Mouse (Mus musculus): ENCODE results near the gene Arhgef17.

GRCm38 (mm10) chr7:100862828-100863638 lies 68.9 kb downstream of the Arhgef17 start, which contains the start of gene Relt:
- TF ChIP-seq ZNF384 (IDR thresholded peaks at IDR 0.05; ENCODE audit: low read depth, low read length) (no peak), CHD2 (IDR thresholded peaks at IDR 0.05; ENCODE audit: low read depth, low read length) (no peak), HCFC1 (IDR thresholded peaks at IDR 0.05; ENCODE audit: borderline replicate concordance, insufficient read depth, low read length) (peak; percentile 45; the same call in 1 of the 2 replicates), ZC3H11A (IDR thresholded peaks at IDR 0.05; ENCODE audit: borderline replicate concordance, low read depth, low read length) (no peak)
